Mouse (Mus musculus) T-helper 2 cell (primary cell): ENCODE data around the gene Mamdc2.

Experiments
- in situ Hi-C: fragments of 300-600 bp; cut with MboI, MseI; formaldehyde crosslinking; loops from one replicate; pipeline ENCODE4 v1.15.1; 2025; ENCODE audit warnings: high pct_unique_total_duplicates

Mamdc2 gene

DNA sequence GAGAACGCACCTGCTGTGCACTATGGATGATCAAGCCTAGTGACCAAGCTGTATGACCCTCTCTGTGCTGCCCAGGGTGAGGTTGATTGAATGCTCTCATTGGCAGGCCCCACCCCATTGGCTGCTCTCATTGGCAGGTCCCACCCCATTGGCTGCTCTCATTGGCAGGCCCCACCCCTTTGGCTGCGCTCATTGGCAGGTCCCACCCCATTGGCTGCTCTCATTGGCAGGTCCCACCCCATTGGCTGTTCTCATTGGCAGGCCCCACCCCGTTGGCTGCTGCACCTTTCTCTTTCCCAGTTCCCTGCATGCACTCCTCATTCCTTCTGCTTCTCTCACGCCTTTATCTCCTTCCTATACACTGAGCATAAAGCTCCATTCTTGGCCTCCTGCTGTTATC lies 12.5 kb downstream of the Mamdc2 start:
- in situ Hi-C loops: no loop called here

GRCm38 (mm10) chr19:23434433-23434832 lies 13.8 kb downstream of the Mamdc2 start:
- in situ Hi-C loops: no loop called here

DNA sequence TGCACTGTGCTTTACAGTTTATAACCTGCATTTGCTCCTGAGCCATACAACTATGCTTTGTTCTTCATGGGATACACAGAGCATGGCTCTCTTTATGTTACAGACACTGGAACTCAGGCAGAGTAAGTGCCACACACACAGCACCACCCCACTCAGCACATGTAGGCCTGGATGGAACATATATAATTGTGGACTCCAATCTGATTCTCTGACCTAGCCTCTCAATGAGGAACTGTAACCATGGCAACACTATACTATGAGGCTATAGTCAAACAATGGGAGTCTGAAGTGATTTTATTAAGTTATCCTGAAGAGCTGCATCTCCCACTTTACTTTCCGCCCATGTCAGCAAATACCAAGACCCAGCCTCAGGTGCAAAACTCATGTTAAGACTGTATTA lies 30.6 kb downstream of the Mamdc2 start:
- in situ Hi-C loops: no loop called here

DNA sequence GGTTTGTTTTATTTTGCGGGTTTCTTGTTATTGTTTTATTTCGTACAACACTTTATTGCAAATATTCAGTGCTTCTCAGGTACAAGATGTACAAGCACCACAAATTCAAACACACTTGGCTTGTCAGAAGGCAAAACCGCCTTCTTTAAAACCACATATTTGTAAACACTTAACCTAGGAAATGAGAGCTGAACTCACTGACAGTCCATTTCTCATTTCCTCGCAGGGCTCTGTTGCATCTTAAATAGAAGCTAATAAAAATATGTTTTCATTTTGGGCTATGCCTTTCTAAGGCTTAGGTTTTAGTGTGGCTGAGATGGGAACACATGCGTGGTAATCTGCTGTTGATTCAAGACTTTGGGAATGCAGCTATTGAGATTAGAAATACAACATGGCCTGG lies 37.4 kb downstream of the Mamdc2 start:
- in situ Hi-C loops: no loop called here

DNA sequence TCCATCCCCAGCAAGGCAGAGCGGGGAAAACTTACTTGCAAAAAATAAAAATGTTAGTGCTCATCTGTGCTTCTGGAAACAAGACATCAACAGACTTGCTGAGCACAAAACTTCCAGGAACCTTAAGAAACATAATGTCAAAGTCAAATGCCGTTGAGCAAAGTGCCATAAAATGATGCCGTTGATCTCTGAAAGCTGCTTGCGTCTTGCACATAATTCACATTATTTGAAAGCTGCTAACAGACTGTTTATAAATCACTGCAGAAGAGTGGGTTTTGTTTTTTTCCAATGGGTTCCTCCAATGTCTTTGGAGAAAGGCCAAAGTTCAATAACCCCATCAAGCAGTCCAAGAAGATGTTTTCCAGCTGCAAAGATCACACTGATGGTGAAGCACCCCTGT lies 37.9 kb downstream of the Mamdc2 start:
- in situ Hi-C loops: no loop called here

DNA sequence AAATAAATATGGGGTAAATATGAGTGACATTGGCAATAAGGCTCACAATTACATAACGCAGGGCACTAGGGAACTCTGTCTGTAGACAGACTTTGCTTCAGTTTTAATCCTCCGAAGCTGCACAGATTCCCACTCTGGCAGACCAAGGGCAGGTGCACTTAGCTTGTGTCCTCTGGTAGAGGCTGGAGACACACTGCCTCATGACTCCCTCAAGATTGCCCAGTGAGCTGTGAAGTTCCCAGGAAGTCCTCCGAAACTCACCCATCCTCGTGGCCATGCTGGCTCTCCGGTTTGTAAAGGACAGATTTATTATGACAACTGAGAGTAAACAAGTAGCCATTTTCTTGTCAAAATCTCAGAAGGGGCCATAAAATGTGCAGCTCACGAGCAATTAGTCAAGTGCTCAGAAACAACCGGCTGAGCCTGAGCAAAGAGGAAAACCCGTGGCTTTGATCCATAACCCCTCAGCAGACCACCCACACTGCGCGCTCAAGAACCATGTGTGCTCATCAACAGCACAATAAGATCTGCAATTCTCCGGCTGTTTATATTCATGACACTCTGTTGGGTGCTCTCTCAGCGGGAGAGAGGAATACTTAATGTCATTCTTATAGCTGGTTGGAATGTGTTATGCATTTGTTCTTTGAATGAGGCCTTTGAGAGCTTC lies 46.6 kb downstream of the Mamdc2 start:
- in situ Hi-C loops: loop anchor here (10.0 kb wide), 1 partner anchor 793 kb away; no protein-coding TSS in a partner anchor

DNA sequence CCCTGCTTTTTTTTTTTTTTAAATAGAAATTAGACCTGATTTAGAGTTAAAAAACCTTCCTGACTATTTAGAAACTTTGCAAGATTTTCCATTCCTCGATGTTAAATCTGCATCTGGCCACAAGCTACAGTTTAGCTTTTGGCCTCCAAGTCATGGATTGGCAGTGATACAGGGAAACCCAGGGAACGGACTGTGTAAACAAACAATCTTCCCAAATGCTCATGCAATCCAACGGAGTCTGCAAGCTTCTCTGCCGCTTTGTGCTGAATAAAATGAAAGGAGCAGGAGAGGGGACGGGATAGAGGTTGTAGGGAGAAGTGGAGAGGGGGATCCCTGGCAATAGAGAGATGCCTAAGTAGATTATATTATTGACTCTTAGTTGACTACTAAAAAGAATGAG lies 47.8 kb downstream of the Mamdc2 start:
- in situ Hi-C loops: loop anchor here (10.0 kb wide), 1 partner anchor 794 kb away; no protein-coding TSS in a partner anchor

- in situ Hi-C loops: no loop called here
Observed at GRCm38 (mm10) chr19:23395956-23396355, 52.3 kb downstream of the Mamdc2 start.

DNA sequence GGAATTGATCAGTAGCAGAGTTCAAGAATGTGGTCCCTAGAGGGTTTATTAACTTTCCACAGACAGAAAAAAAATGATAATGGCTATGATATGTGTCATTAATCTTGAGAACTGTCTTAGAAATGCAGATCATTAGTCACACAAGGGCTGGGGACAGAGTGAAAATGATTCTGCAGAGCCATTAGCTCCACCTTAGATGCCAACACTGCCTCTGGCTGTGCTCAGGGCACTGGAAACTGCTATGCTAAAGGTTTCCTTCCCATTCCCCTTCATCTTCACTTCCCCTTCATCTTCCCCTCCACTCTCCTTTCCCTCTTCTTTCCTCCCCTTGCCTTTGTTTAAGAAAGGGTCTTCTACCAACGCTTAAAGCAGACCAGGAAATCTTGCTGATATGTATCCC lies 53.6 kb downstream of the Mamdc2 start:
- in situ Hi-C loops: no loop called here

- in situ Hi-C loops: loop anchor here (5.0 kb wide), 1 partner anchor 123 kb away; no protein-coding TSS in a partner anchor
Observed at GRCm38 (mm10) chr19:23388862-23389272, 59.4 kb downstream of the Mamdc2 start.

GRCm38 (mm10) chr19:23388083-23388861 lies 60.0 kb downstream of the Mamdc2 start:
- in situ Hi-C loops: loop anchor here (5.0 kb wide), 1 partner anchor 124 kb away; no protein-coding TSS in a partner anchor

GRCm38 (mm10) chr19:23382396-23382795 lies 65.8 kb downstream of the Mamdc2 start:
- in situ Hi-C loops: no loop called here

DNA sequence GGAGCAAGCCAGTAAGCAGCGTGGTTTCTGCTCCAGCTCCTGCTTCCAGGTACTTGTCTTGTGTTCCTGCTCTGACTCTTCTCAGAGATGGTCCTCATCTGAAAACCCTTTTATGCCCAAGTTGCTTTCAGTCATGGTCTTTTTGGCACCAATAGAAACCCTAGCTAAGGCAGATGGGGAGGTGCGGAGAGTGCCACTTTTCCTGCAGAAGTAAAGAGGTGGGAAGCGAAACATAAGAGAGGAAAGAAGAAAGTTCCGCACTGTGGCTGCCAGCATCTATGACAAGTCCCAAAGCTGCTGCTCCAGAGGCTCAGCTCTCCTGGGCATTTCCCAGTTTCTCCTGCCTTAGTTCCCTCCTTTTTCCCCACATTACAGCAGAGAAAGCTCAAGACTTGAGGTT lies 67.3 kb downstream of the Mamdc2 start:
- in situ Hi-C loops: no loop called here

- in situ Hi-C loops: loop anchor here (5.0 to 10.0 kb wide), 2 partner anchors 337 to 465 kb away; no protein-coding TSS in a partner anchor
Observed at GRCm38 (mm10) chr19:23379752-23380504, 68.3 kb downstream of the Mamdc2 start.

GRCm38 (mm10) chr19:23376536-23377201 lies 71.6 kb downstream of the Mamdc2 start:
- in situ Hi-C loops: loop anchor here (5.0 to 10.0 kb wide), 2 partner anchors 341 to 462 kb away; no protein-coding TSS in a partner anchor

DNA sequence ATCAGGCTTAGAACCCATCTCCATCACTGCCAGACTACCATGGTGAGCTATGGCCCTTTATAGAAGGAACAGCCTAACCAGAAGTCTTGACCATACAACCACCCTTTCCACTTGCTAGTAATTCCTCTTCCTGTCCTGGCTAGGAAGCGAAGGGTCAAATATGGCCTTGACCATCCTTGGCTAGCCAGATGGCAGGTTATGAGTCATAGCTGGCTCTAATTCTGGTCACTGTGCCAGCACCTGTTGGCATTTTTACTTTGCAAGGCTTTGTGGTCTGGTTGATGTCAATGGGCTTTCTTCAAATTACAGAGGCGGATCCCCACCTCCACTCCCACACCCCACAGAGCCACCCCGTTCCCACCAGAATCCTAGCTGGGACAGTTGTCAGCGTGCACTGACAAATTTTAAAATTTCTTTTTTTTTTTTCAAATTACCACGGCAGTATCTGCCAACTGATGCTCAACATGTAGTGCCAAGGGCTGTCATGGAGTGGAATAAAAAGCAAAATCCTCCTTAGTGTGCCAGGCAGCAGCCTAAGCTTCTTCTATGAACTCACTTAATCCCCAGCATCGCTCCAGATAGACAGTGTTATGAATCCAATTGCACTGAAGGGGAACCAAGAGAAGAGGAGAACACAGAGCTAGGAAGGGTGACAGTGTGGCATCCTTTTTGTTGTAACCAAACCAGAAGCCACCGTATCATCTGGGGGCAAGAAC lies 73.1 kb downstream of the Mamdc2 start:
- in situ Hi-C loops: loop anchor here (5.0 to 10.0 kb wide), 2 partner anchors 342 to 460 kb away; no protein-coding TSS in a partner anchor

GRCm38 (mm10) chr19:23373728-23374127 lies 74.5 kb downstream of the Mamdc2 start:
- in situ Hi-C loops: loop anchor here (10.0 kb wide), 1 partner anchor 459 kb away; no protein-coding TSS in a partner anchor

DNA sequence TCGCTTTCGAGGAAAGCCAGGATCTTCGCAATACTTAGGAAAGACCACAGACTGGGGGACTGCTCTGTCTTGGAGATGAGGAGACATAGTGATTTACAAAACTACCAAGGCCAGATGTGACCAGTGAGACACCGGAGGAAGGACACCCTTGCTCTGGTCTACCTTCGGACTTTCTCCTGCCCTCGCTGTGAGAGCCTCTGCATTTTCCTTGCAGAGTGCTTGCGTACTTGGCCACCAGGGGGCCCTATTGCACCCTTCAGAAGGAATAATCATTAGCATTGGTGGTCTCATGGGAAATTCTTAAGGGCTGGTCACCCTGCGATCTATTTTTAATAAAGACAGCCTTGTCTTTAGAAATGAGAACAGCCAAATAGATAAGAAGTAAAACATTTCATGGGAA lies 75.0 kb downstream of the Mamdc2 start:
- in situ Hi-C loops: loop anchor here (10.0 kb wide), 1 partner anchor 458 kb away; no protein-coding TSS in a partner anchor

DNA sequence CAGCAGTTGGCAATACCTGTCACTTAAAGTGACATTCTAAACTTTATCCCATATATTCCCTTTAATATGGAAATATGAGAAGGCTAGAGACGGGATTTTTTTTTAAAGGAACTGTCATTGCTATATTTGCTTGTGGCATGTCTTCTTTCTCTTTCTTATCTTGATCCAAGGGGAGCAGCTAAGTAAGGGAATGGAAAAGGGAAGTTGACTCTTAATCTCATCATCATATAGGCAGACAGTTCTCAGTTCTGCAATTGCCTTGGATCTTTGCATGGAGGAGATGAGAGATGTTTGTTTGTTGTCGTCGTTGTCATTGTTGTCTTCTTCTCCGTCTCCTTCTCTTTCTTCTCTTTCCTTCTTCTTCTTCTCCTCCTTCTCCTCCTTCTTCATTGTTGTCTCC lies 79.0 kb downstream of the Mamdc2 start:
- in situ Hi-C loops: no loop called here

GRCm38 (mm10) chr19:23362006-23362405 lies 86.2 kb downstream of the Mamdc2 start:
- in situ Hi-C loops: no loop called here

GRCm38 (mm10) chr19:23361124-23361523 lies 87.1 kb downstream of the Mamdc2 start:
- in situ Hi-C loops: no loop called here
